Mouse (Mus musculus) liver, embryonic 14.5 days (tissue): ENCODE data around the gene Hoxd3. TPM values are rescaled to one million over a fixed set of nuclear protein-coding genes. Genes with fewer than 3 reads are reported as not detected.

Experiments
- ATAC-seq: fragments of 200-750 bp; cut with Nextera tagmentation; 2 replicates; pipeline ENCODE4 v1.8.0; 2017; ENCODE audit warnings: moderate number of reproducible peaks, mild to moderate bottlenecking, moderate library complexity; ENCODE audit not compliant: insufficient read depth
- DNase-seq, 3 experiments: peaks; one replicate each; pipeline ENCODE4 v3.0.0-alpha.2; 2012 to 2013; ENCODE audit warnings: low read depth in 3 of 3, low spot score in 3 of 3
- H3K27ac ChIP-seq: fragments of 300-500 bp; sonication (generic); 2 replicates; pipeline ENCODE4 v1.5.1; 2014; ENCODE audit warnings: moderate library complexity, mild to moderate bottlenecking, control low read depth, inconsistent platforms
- H3K27me3 ChIP-seq: fragments of 300-500 bp; sonication (generic); 2 replicates; pipeline ENCODE4 v1.6.1; 2014; ENCODE audit warnings: mild to moderate bottlenecking, low read length, moderate library complexity; ENCODE audit not compliant: control insufficient read depth, insufficient read depth
- H3K36me3 ChIP-seq: fragments of 300-500 bp; sonication (generic); replicated peaks from 2 replicates; pipeline ENCODE4 v1.6.1; 2014; ENCODE audit warnings: low read depth; ENCODE audit not compliant: control insufficient read depth, insufficient read depth
- H3K4me1 ChIP-seq, 2 experiments: fragments of 200-500 bp in 1 of 2; fragments of 300-500 bp in 1 of 2; sonication (generic) in 1 of 2; replicated peaks; 2 replicates each; pipeline ENCODE4 v1.6.1; 2012 to 2014; ENCODE audit warnings: antibody characterized with exemption in 1 of 2, inconsistent platforms in 1 of 2, low read length in 1 of 2; ENCODE audit not compliant: control insufficient read depth in 2 of 2, insufficient read depth in 2 of 2
- H3K4me2 ChIP-seq: fragments of 300-500 bp; sonication (generic); 2 replicates; pipeline ENCODE4 v1.6.1; 2014; ENCODE audit warnings: low read depth, mild to moderate bottlenecking, control low read depth, moderate library complexity
- H3K4me3 ChIP-seq, 2 experiments: fragments of 200-500 bp in 1 of 2; fragments of 300-500 bp in 1 of 2; sonication (generic) in 1 of 2; 2 replicates each; pipeline ENCODE4 v1.5.1; 2012 to 2014; ENCODE audit warnings: low read depth in 2 of 2, low read length in 2 of 2, mild to moderate bottlenecking in 2 of 2, control low read depth in 1 of 2, inconsistent platforms in 1 of 2, moderate library complexity in 1 of 2; ENCODE audit not compliant: insufficient read depth in 1 of 2
- H3K9ac ChIP-seq: fragments of 300-500 bp; sonication (generic); replicated peaks from 2 replicates; pipeline ENCODE4 v1.6.1; 2014; ENCODE audit warnings: mild to moderate bottlenecking, control low read depth, moderate library complexity
- H3K9me3 ChIP-seq: fragments of 300-500 bp; sonication (generic); 2 replicates; pipeline ENCODE4 v1.6.1; 2016; ENCODE audit warnings: low read length, mixed read lengths; ENCODE audit not compliant: control insufficient read depth
- CTCF ChIP-seq: IDR thresholded peaks from 2 replicates; pipeline ENCODE4 v1.5.1; 2016; ENCODE audit warnings: antibody characterized with exemption, low read depth, control low read depth
- EP300 ChIP-seq: IDR thresholded peaks from 2 replicates; pipeline ENCODE4 v1.6.1; 2016; ENCODE audit warnings: antibody characterized with exemption, low read depth
- WGBS: fragments of 180-500 bp; shearing (Covaris S2); extraction: QIAGEN DNeasy Blood & Tissue Kit; methylation state at CpG from one replicate; pipeline ENCODE4 v1.1.7; 2014; ENCODE audit not compliant: insufficient replicate concordance; 5-methylcytosine and 5-hydroxymethylcytosine counted together
- polyA plus RNA-seq, 2 experiments: library from polyadenylated mRNA; depleted of rRNA in 1 of 2; stranded (reverse) in 1 of 2; unstranded in 1 of 2; fragments of >200 nt; fragmentation: Nextera tagmentation in 1 of 2; extraction: Ambion mirVana in 1 of 2; gene quantifications; 2 replicates each; pipeline versions ENCODE4 v1.2.1 to v1.2.3; 2012 to 2014

Gene Hoxd3
- polyA plus RNA-seq, 2 experiments, result 0.02 TPM; not detected in 1

GRCm38 (mm10) chr2:74671847-74672246 lies 39.9 kb upstream of the Hoxd3 start:
- ATAC-seq (no peak), DNase-seq (no peak)
- Histone ChIP-seq H3K27ac (no peak overlapping the region), H3K36me3 (no peaks in the 10 kb centered on the region), H3K9ac (no peak overlapping the region), H3K4me3 (no peak overlapping the region), H3K27me3 (peaks cover 99% of the 10 kb centered on the region), H3K4me2 (no peak overlapping the region), H3K4me1 (no peaks in the 10 kb centered on the region), H3K9me3 (no peaks in the 10 kb centered on the region)
- whole genome bisulfite sequencing, result 3% methylated on average over 5 of the region's 5 CpGs
- TF ChIP-seq CTCF, result no peak
- no peak for TF ChIP-seq EP300

- H3K9ac ChIP-seq, result no peak overlapping the region
- no peaks in the 10 kb centered on the region for H3K36me3 ChIP-seq
- no peaks in the 10 kb centered on the region for H3K9me3 ChIP-seq
- peak; percentile 75 for TF ChIP-seq CTCF
- no peak for TF ChIP-seq EP300
- H3K27me3 ChIP-seq, result peaks cover 99% of the 10 kb centered on the region
- WGBS, result 2% methylated on average over 40 of the region's 40 CpGs
- ATAC-seq (no peak), DNase-seq (no peak)
- peak overlapping the region; percentile 42 for H3K4me2 ChIP-seq
- H3K4me3 ChIP-seq, result peak overlapping the region; percentile 19 to 23; a peak in 3 of 4 replicates
- H3K27ac ChIP-seq, result no peak overlapping the region
- H3K4me1 ChIP-seq, result no peaks in the 10 kb centered on the region
Measured at GRCm38 (mm10) chr2:74672481-74673362, 39.0 kb upstream of the Hoxd3 start.

GRCm38 (mm10) chr2:74673835-74674425 lies 37.8 kb upstream of the Hoxd3 start:
- WGBS, result 3% methylated on average over 24 of the region's 24 CpGs
- Histone ChIP-seq H3K36me3 (no peaks in the 10 kb centered on the region), H3K4me1 (no peaks in the 10 kb centered on the region), H3K27me3 (peaks cover 99% of the 10 kb centered on the region), H3K4me2 (no peak overlapping the region), H3K9me3 (no peaks in the 10 kb centered on the region), H3K27ac (no peak overlapping the region), H3K9ac (no peak overlapping the region), H3K4me3 (no peak overlapping the region)
- TF ChIP-seq CTCF (no peak), EP300 (no peak)
- DNase-seq, result no peak
- no peak for ATAC-seq

GRCm38 (mm10) chr2:74674881-74675665 lies 36.7 kb upstream of the Hoxd3 start, which contains the start of gene Hoxd12:
TSS of gene Hoxd12 (plus strand) at chr2:74675013.
- Histone ChIP-seq H3K4me3 (no peak within 1 kb of the TSS), H3K4me2 (no peak within 1 kb of the TSS), H3K27me3 (peaks cover 99% of the 10 kb centered on the region), H3K4me1 (no peaks in the 10 kb centered on the region), H3K9me3 (no peaks in the 10 kb centered on the region), H3K27ac (no peak within 1 kb of the TSS), H3K9ac (no peak within 1 kb of the TSS), H3K36me3 (no peaks in the 10 kb centered on the region)
- DNase-seq, result no peak
- TF ChIP-seq EP300 (no peak), CTCF (no peak)
- no peak for ATAC-seq
- WGBS, result 4% methylated on average over 47 of the region's 47 CpGs
